Comparison of ENCODE assay signal across 25 mouse cellular contexts in the genomic region with DNA sequence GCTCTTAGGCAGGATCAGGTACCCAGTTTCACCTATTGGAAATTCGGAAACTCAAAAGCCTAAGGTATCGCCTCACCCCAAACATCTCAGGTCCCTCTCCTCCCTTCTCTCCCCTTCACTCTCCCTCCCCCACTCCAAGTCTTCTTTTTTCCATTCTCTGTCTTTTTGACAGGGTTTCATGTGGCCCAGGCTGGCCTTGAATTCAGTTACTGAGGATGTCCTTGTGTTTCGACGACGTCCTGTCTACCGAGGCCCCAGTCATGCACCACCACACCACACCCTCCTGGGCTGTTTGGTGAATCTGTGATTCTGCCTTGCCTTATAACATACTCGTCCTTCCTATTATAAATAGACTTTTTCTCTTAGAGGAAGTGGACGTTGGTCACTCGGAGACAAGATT. TPM values are rescaled to one million over a fixed set of nuclear protein-coding genes. Genes with fewer than 3 reads are reported as not detected.
DNase-seq lines count a peak whose midpoint lies in the region; ATAC-seq lines count a peak whose summit lies in the region.
"Had no signal": no experiment of that assay in that cellular context is flagged by ENCODE, and none has a peak within 500 bp of the region (broad histone marks: within the 10 kb centered on the region; RNA-seq: fewer than 3 reads in every experiment).

No protein-coding gene starts in this region.

- intact Hi-C loops in heart, postnatal 14 days (cut with DNase I): no loop called here

- 75% methylated on average over 9 of the region's 9 CpGs for WGBS in heart, embryonic 16.5 days

- H3K36me3 ChIP-seq in heart, embryonic 16.5 days (ENCODE audit: control insufficient read depth, insufficient read depth): 0 out of 2 replicates have a peak, but pooled peaks cover 2% of the 10 kb centered on the region
- 0 out of 2 replicates have a peak, but pooled peaks cover 1% of the 10 kb centered on the region for H3K36me3 ChIP-seq in splenic B cell, adult 2 months (ENCODE audit: control insufficient read depth, insufficient read depth, low read length, poor library complexity, severe bottlenecking)
- H3K36me3 ChIP-seq: forebrain, embryonic 10.5 days; G1E; heart, embryonic 15.5 days; hindbrain, embryonic 10.5 days; liver, embryonic 13.5 days; midbrain, embryonic 13.5 days; neural tube, embryonic 13.5 days had no signal

- no peak overlapping the region for H3K4me2 ChIP-seq in heart, embryonic 16.5 days (ENCODE audit: low read depth, low read length)
- H3K4me2 ChIP-seq: liver, embryonic 13.5 days; midbrain, embryonic 13.5 days; neural tube, embryonic 13.5 days had no signal

- peaks cover 33% of the 10 kb centered on the region for H3K4me1 ChIP-seq in heart, embryonic 16.5 days (ENCODE audit: control insufficient read depth, insufficient read depth, low read length)

- H3K4me3 ChIP-seq in heart, embryonic 16.5 days (ENCODE audit: low read length): no peak overlapping the region
- H3K4me3 ChIP-seq: forebrain, embryonic 10.5 days; heart, embryonic 15.5 days; hindbrain, embryonic 10.5 days; left cerebral cortex, adult 2 months; liver, embryonic 13.5 days; midbrain, embryonic 13.5 days; neural tube, embryonic 13.5 days had no signal

- peak overlapping the region; percentile 18 for H3K27ac ChIP-seq in heart, embryonic 16.5 days (ENCODE audit: low read length)
- H3K27ac ChIP-seq: forebrain, embryonic 10.5 days; heart, embryonic 15.5 days; hindbrain, embryonic 10.5 days; left cerebral cortex, adult 2 months; liver, embryonic 13.5 days; midbrain, embryonic 13.5 days; neural tube, embryonic 13.5 days had no signal

- no peaks in the 10 kb centered on the region for H3K9me3 ChIP-seq in heart, embryonic 16.5 days (replicated peaks; ENCODE audit: control insufficient read depth, low read length)
- H3K9me3 ChIP-seq: forebrain, embryonic 10.5 days; heart, embryonic 15.5 days; hindbrain, embryonic 10.5 days; liver, embryonic 13.5 days; midbrain, embryonic 13.5 days; neural tube, embryonic 13.5 days had no signal

- DNase-seq in heart, postnatal 14 days: no peak
- DNase-seq in B cell, adult 2 months: peak; percentile 33 to 43
- DNase-seq in T-cell, adult 2 months (ENCODE audit: low spot score): peak; percentile 58
- peak; percentile 29 for DNase-seq in splenic B cell, adult 2 months (ENCODE audit: low read depth, low spot score)
- DNase-seq in urinary bladder, postnatal 10 days (ENCODE audit: low spot score): no peak
- no peak for DNase-seq in left cerebral cortex, adult 18-20 months (ENCODE audit: low spot score in 2 of 2)
- DNase-seq: cerebellum, adult 11-12 months; cerebellum, postnatal 10 days; kidney, postnatal 4 days; liver, embryonic 13.5 days; lung, adult 2 months; lung, postnatal 14 days had no signal

- no peak overlapping the region for H3K9ac ChIP-seq in heart, embryonic 16.5 days (ENCODE audit: low read length)
- H3K9ac ChIP-seq: heart, embryonic 15.5 days; liver, embryonic 13.5 days; midbrain, embryonic 13.5 days; neural tube, embryonic 13.5 days had no signal

- no peaks in the 10 kb centered on the region for H3K27me3 ChIP-seq in heart, embryonic 16.5 days (ENCODE audit: control insufficient read depth, insufficient read depth, low read length)
- no peaks in the 10 kb centered on the region for H3K27me3 ChIP-seq in splenic B cell, adult 2 months (ENCODE audit: control insufficient read depth, insufficient read depth, low read length, poor library complexity, severe bottlenecking)
- H3K27me3 ChIP-seq: CH12.LX; heart, embryonic 15.5 days; liver, embryonic 13.5 days; midbrain, embryonic 13.5 days; neural tube, embryonic 13.5 days; Patski had no signal

- no peak for ATAC-seq in heart, embryonic 16.5 days (replicated peaks; ENCODE audit: extremely low read depth, insufficient read depth, low FRiP score)
- ATAC-seq: forebrain, embryonic 16.5 days; hindbrain, embryonic 16.5 days; intestine, postnatal 0 days; midbrain, embryonic 13.5 days; Patski had no signal

RNA-seq across cellular contexts. Expression of gene 1700056E22Rik, which starts 13.7 kb away (rescaled TPM):
- polyA plus RNA-seq in heart, embryonic 16.5 days (2015; fragmentation: Nextera tagmentation; extraction: Ambion mirVana): 2.2 TPM in 2 replicates
- under 1 TPM; 0.68 to 0.74 TPM for total RNA-seq in heart, postnatal 14 days (2021)
- total RNA-seq in left cerebral cortex, adult 18-20 months (2021): under 1 TPM in 1 of 2 experiments, not detected in 1; 0.47 TPM
- total RNA-seq: G1E; left cerebral cortex, adult 2 months had no signal
- polyA plus RNA-seq: G1E had no signal

RNA-seq across cellular contexts. Expression of gene Dusp10, which starts 34.7 kb away (rescaled TPM):
- polyA plus RNA-seq in heart, embryonic 16.5 days (2015; fragmentation: Nextera tagmentation; extraction: Ambion mirVana): 11.7 and 15.5 TPM in 2 replicates
- total RNA-seq in heart, postnatal 14 days (2021): 1 to 10 TPM; 6.9 to 7.2 TPM
- total RNA-seq in left cerebral cortex, adult 18-20 months (2021): 1 to 10 TPM; 5.9 to 6.8 TPM
- polyA plus RNA-seq: G1E had no signal

Comparison
In these comparisons a context has a peak if more than half of its experiments do, and no peak if none do; other contexts are left out.
1. DNase-seq: peak in B cell, adult 2 months (2 of 2), T-cell, adult 2 months (single experiment) and splenic B cell, adult 2 months (single experiment); none in heart, postnatal 14 days (0 of 2), urinary bladder, postnatal 10 days (single experiment) and left cerebral cortex, adult 18-20 months (0 of 2).